Mouse (Mus musculus): Measurements from ENCODE around the gene Olfr1424.

GRCm38 (mm10) chr19:12013228-12013627, 49.3 kb downstream of the Olfr1424 start:
- no peak for TF ChIP-seq CTCF (IDR thresholded peaks at IDR 0.05)
- TF ChIP-seq EP300 (IDR thresholded peaks at IDR 0.05), result no peak
